Mouse (Mus musculus): ENCODE data around the gene Tmem82. TPM values are rescaled to one million over a fixed set of nuclear protein-coding genes. Genes with fewer than 3 reads are reported as not detected.
"Not testable (repeated sequence)": the region's sequence is repeated elsewhere in the genome, so short reads cannot be mapped to it uniquely, and the experiment has no call there.

The Tmem82 gene
- polyA plus RNA-seq, 1 experiment from 2014 or later: 0.43 TPM

- Histone ChIP-seq H3K9me3 (no peaks in the 10 kb centered on the region), H3K4me1 (no peaks in the 10 kb centered on the region), H3K4me2 (replicated peaks) (no peak overlapping the region), H3K9ac (no peak overlapping the region), H3K4me3 (no peak overlapping the region), H3K36me3 (no peaks in the 10 kb centered on the region), H3K27me3 (replicated peaks) (no peaks in the 10 kb centered on the region), H3K27ac (no peak overlapping the region)
- 89% methylated on average over 5 of the region's 5 CpGs for WGBS
- ATAC-seq (ENCODE audit: low FRiP score, low read depth): no peak
These were observed 49.5 kb downstream of the Tmem82 start for GRCm38 (mm10) chr4:141568966-141569365.

- not testable (repeated sequence) for H3K4me1 ChIP-seq; H3K4me3 ChIP-seq; ATAC-seq (ENCODE audit: low FRiP score, low read depth); H3K27me3 ChIP-seq (replicated peaks); H3K4me2 ChIP-seq (replicated peaks); H3K27ac ChIP-seq; H3K36me3 ChIP-seq; H3K9me3 ChIP-seq; H3K9ac ChIP-seq
- WGBS: 92% methylated on average over 7 of the region's 7 CpGs
These were observed 51.3 kb downstream of the Tmem82 start for GRCm38 (mm10) chr4:141567174-141567573.

GRCm38 (mm10) chr4:141566187-141566586 lies 52.2 kb downstream of the Tmem82 start:
- H3K9me3 ChIP-seq: no peaks in the 10 kb centered on the region
- ATAC-seq (ENCODE audit: low FRiP score, low read depth): no peak
- H3K27me3 ChIP-seq (replicated peaks): no peaks in the 10 kb centered on the region
- no peak overlapping the region for H3K4me3 ChIP-seq
- no peak overlapping the region for H3K9ac ChIP-seq
- H3K27ac ChIP-seq: no peak overlapping the region
- no peak overlapping the region for H3K4me2 ChIP-seq (replicated peaks)
- H3K4me1 ChIP-seq: no peaks in the 10 kb centered on the region
- WGBS: 91% methylated on average over 6 of the region's 6 CpGs
- H3K36me3 ChIP-seq: no peaks in the 10 kb centered on the region

- WGBS: 57% methylated on average over 7 of the region's 7 CpGs
These were observed 53.1 kb downstream of the Tmem82 start for GRCm38 (mm10) chr4:141565325-141565724.

GRCm38 (mm10) chr4:141564660-141565059 lies 53.8 kb downstream of the Tmem82 start:
- no peaks in the 10 kb centered on the region for H3K36me3 ChIP-seq
- H3K9me3 ChIP-seq: no peaks in the 10 kb centered on the region
- H3K4me3 ChIP-seq: no peak overlapping the region
- H3K4me2 ChIP-seq (replicated peaks): no peak overlapping the region
- H3K27ac ChIP-seq: no peak overlapping the region
- no peak overlapping the region for H3K9ac ChIP-seq
- H3K4me1 ChIP-seq: no peaks in the 10 kb centered on the region
- 80% methylated on average over 3 of the region's 3 CpGs for WGBS
- H3K27me3 ChIP-seq (replicated peaks): no peaks in the 10 kb centered on the region
- ATAC-seq (ENCODE audit: low FRiP score, low read depth): no peak

More at GRCm38 (mm10) chr4:141565325-141565724, 53.1 kb downstream of the Tmem82 start:
- Histone ChIP-seq H3K36me3 (no peaks in the 10 kb centered on the region), H3K4me3 (no peak overlapping the region), H3K4me1 (no peaks in the 10 kb centered on the region), H3K4me2 (replicated peaks) (no peak overlapping the region), H3K27me3 (replicated peaks) (no peaks in the 10 kb centered on the region), H3K9me3 (no peaks in the 10 kb centered on the region), H3K9ac (no peak overlapping the region), H3K27ac (no peak overlapping the region)
- ATAC-seq (ENCODE audit: low FRiP score, low read depth): no peak

GRCm38 (mm10) chr4:141564209-141564608 lies 54.2 kb downstream of the Tmem82 start:
- no peak overlapping the region for H3K27ac ChIP-seq
- no peaks in the 10 kb centered on the region for H3K36me3 ChIP-seq
- no peak overlapping the region for H3K4me2 ChIP-seq (replicated peaks)
- no peaks in the 10 kb centered on the region for H3K27me3 ChIP-seq (replicated peaks)
- WGBS: 89% methylated on average over 4 of the region's 4 CpGs
- H3K9me3 ChIP-seq: no peaks in the 10 kb centered on the region
- no peak overlapping the region for H3K9ac ChIP-seq
- peaks cover 2% of the 10 kb centered on the region; the same call in 1 of the 2 replicates for H3K4me1 ChIP-seq
- ATAC-seq (ENCODE audit: low FRiP score, low read depth): no peak
- H3K4me3 ChIP-seq: no peak overlapping the region

Other genes with a start within 250 kb of the Tmem82 start
- gene Clcnka, start 219.9 kb downstream of the Tmem82 start, polyA plus RNA-seq (2016; fragmentation: Nextera tagmentation; extraction: Ambion mirVana): not detected in 2 replicates
- gene Clcnkb, start 202.6 kb downstream of the Tmem82 start, polyA plus RNA-seq (2016; fragmentation: Nextera tagmentation; extraction: Ambion mirVana): not detected in 2 replicates
- 0.14 TPM in 1 of 2 replicates, not detected in the other for gene Hspb7, start 197.9 kb downstream of the Tmem82 start, polyA plus RNA-seq (2016; fragmentation: Nextera tagmentation; extraction: Ambion mirVana)
- gene Srarp, start 182.5 kb downstream of the Tmem82 start, polyA plus RNA-seq (2016; fragmentation: Nextera tagmentation; extraction: Ambion mirVana): 0.38 TPM in 1 of 2 replicates, not detected in the other
- 51.6 and 55.7 TPM in 2 replicates for gene Zbtb17, start 174.0 kb downstream of the Tmem82 start, polyA plus RNA-seq (2016; fragmentation: Nextera tagmentation; extraction: Ambion mirVana)
- 21.1 and 21.3 TPM in 2 replicates for gene Spen, start 80.0 kb downstream of the Tmem82 start, polyA plus RNA-seq (2016; fragmentation: Nextera tagmentation; extraction: Ambion mirVana)
- gene Fblim1, start 12.5 kb downstream of the Tmem82 start, polyA plus RNA-seq (2016; fragmentation: Nextera tagmentation; extraction: Ambion mirVana): 30.6 and 37.0 TPM in 2 replicates
- not detected in 2 replicates for gene Slc25a34, start 5.2 kb upstream of the Tmem82 start, polyA plus RNA-seq (2016; fragmentation: Nextera tagmentation; extraction: Ambion mirVana)
- 7.4 TPM in 2 replicates for gene Plekhm2, start 46.3 kb upstream of the Tmem82 start, polyA plus RNA-seq (2016; fragmentation: Nextera tagmentation; extraction: Ambion mirVana)
- gene Rsc1a1, start 67.0 kb upstream of the Tmem82 start, polyA plus RNA-seq (2016; fragmentation: Nextera tagmentation; extraction: Ambion mirVana): 1.2 TPM in 1 of 2 replicates, not detected in the other
- 24.8 and 25.6 TPM in 2 replicates for gene Ddi2, start 104.8 kb upstream of the Tmem82 start, polyA plus RNA-seq (2016; fragmentation: Nextera tagmentation; extraction: Ambion mirVana)
- not detected in 2 replicates for gene Agmat, start 128.0 kb upstream of the Tmem82 start, polyA plus RNA-seq (2016; fragmentation: Nextera tagmentation; extraction: Ambion mirVana)
- gene Dnajc16, start 172.3 kb upstream of the Tmem82 start, polyA plus RNA-seq (2016; fragmentation: Nextera tagmentation; extraction: Ambion mirVana): 5.5 and 7.3 TPM in 2 replicates
- 23.1 and 23.9 TPM in 2 replicates for gene Casp9, start 175.0 kb upstream of the Tmem82 start, polyA plus RNA-seq (2016; fragmentation: Nextera tagmentation; extraction: Ambion mirVana)
- not detected in 2 replicates for gene Cela2a, start 207.5 kb upstream of the Tmem82 start, polyA plus RNA-seq (2016; fragmentation: Nextera tagmentation; extraction: Ambion mirVana)
- not detected in 2 replicates for gene Ctrc, start 227.7 kb upstream of the Tmem82 start, polyA plus RNA-seq (2016; fragmentation: Nextera tagmentation; extraction: Ambion mirVana)

Data from neural tube, embryonic 12.5 days (tissue).